Mouse (Mus musculus) spleen, adult 2 months (tissue): ENCODE data around the gene Ube2j1. TPM values are rescaled to one million over a fixed set of nuclear protein-coding genes. Genes with fewer than 3 reads are reported as not detected.

Experiments used
- DNase-seq, 2 experiments: peaks; one replicate each; pipeline versions ENCODE4 v3.0.0 to v3.0.0-alpha.2; 2012 to 2021; ENCODE audit warnings: low spot score in 2 of 2, low read depth in 1 of 2
- H3K27ac ChIP-seq: fragments of 200-500 bp; 2 replicates; pipeline ENCODE4 v1.5.1; 2012; ENCODE audit warnings: low read length, inconsistent platforms; ENCODE audit not compliant: insufficient read depth
- H3K27me3 ChIP-seq: fragments of 200-500 bp; 2 replicates; pipeline ENCODE4 v1.6.1; 2012; ENCODE audit warnings: mild to moderate bottlenecking, moderate library complexity, low read length, inconsistent platforms; ENCODE audit not compliant: control insufficient read depth, insufficient read depth
- H3K36me3 ChIP-seq: fragments of 200-500 bp; 2 replicates; pipeline ENCODE4 v1.6.1; 2012; ENCODE audit warnings: mild to moderate bottlenecking, low read length, inconsistent platforms; ENCODE audit not compliant: control insufficient read depth, insufficient read depth
- H3K4me1 ChIP-seq: fragments of 200-500 bp; 2 replicates; pipeline ENCODE4 v1.6.1; 2011; ENCODE audit warnings: inconsistent platforms; ENCODE audit not compliant: control insufficient read depth, insufficient read depth, insufficient read length
- H3K4me3 ChIP-seq: fragments of 200-500 bp; 2 replicates; pipeline ENCODE4 v1.5.1; 2011; ENCODE audit warnings: mild to moderate bottlenecking, inconsistent platforms; ENCODE audit not compliant: insufficient read depth, insufficient read length; ENCODE audit errors: extremely low read depth
- CTCF ChIP-seq: fragments of 200-500 bp; IDR thresholded peaks from 2 replicates; pipeline ENCODE4 v1.5.1; 2011; ENCODE audit warnings: mild to moderate bottlenecking, inconsistent platforms; ENCODE audit not compliant: insufficient read depth, insufficient read length, insufficient replicate concordance; ENCODE audit errors: extremely low read depth
- POLR2A ChIP-seq: fragments of 200-500 bp; IDR thresholded peaks from 2 replicates; pipeline ENCODE4 v1.6.1; 2011; ENCODE audit warnings: low read depth, low read length, inconsistent platforms
- WGBS: fragments of 180-500 bp; shearing (Covaris S2); methylation state at CpG from one replicate; pipeline ENCODE4 v1.1.7; 2018; 5-methylcytosine and 5-hydroxymethylcytosine counted together
- polyA plus RNA-seq: library from polyadenylated mRNA; depleted of rRNA; stranded (reverse); fragments of >200 nt; gene quantifications from 2 replicates; pipeline ENCODE4 v1.2.3, GENCODE M21; 2012; rRNA removed

Ube2j1 gene
- polyA plus RNA-seq, result 15.0 and 16.3 TPM in 2 replicates

DNA sequence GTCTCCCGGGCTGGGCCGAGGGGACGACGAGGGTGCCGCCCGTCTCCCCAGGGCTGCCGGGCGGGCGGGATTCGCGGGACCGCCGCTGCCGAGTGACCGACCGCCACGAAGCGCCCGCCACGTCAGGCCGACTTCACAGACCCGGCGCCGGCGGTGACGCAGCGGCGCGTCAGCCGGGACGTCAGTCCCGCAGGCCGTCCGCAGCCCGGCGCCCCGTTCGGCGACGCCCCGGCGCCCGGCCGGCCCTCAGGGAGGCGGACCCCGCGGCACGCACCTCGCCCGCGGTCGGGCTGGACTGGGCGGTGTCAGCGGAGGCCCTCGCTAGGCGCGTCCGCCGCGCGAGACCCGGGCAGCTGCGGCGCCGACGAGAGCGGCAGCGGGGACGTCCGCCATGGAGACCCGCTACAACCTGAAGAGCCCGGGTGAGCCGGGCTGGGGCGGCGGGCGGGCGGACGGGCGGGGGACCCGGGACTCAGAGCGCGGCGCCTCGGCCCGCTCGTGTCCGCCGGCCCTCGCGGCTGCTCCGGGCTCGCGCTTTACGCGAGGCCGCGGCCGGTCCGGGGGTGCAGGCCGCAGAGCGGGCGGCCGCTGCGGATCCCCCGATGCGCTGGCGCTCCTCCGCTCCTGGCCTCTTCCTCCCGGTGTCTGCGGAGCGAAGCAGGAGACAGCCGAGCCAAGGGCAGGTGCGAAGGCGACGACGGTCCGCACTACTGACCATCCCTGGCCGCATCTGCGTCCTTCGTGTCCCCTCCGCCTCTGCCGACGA is at the start of gene Ube2j1:
Gene Ube2j1 (plus strand): TSS at position 222 of the 766 bp plus-strand sequence.
- WGBS, result under 1% methylated on average over 104 of the region's 123 CpGs
- H3K27me3 ChIP-seq, result no peaks in the 10 kb centered on the region; the same call in 1 of the 2 replicates
- H3K36me3 ChIP-seq, result peaks cover 4% of the 10 kb centered on the region
- TF ChIP-seq POLR2A (peak; percentile 53), CTCF (no peak)
- H3K4me3 ChIP-seq, result peak within 1 kb of the TSS; percentile 75
- H3K4me1 ChIP-seq, result peaks cover 8% of the 10 kb centered on the region
- DNase-seq, result peak; percentile 62 to 79
- H3K27ac ChIP-seq, result peak within 1 kb of the TSS; percentile 92

DNA sequence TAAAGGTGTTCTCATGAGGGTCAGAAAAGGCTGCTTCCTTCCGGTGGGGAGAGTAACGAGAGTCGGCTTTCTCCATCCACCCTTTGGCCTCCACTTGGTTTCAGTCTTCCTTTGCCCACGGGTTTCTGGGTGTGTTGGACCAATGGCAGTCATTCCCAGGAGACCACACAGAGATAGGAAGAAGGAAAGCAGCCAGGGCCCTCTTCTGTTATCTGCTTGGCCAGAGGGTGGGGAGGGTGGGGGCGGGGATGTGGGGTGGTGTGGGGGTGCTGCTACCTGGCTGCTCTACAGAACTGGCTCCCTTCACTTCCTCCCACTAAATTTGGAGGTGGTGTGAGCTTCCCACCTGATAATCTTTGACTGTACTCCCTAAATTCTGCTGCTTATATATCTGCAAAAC is 49.6 kb upstream of the Ube2j1 start:
- TF ChIP-seq POLR2A (no peak), CTCF (no peak)
- Histone ChIP-seq H3K4me1 (peaks cover 9% of the 10 kb centered on the region), H3K36me3 (no peaks in the 10 kb centered on the region), H3K27ac (no peak overlapping the region), H3K4me3 (no peak overlapping the region), H3K27me3 (peaks cover 7% of the 10 kb centered on the region; the same call in 1 of the 2 replicates)
- 20% methylated on average over 5 of the region's 5 CpGs for WGBS
- no peak for DNase-seq

DNA sequence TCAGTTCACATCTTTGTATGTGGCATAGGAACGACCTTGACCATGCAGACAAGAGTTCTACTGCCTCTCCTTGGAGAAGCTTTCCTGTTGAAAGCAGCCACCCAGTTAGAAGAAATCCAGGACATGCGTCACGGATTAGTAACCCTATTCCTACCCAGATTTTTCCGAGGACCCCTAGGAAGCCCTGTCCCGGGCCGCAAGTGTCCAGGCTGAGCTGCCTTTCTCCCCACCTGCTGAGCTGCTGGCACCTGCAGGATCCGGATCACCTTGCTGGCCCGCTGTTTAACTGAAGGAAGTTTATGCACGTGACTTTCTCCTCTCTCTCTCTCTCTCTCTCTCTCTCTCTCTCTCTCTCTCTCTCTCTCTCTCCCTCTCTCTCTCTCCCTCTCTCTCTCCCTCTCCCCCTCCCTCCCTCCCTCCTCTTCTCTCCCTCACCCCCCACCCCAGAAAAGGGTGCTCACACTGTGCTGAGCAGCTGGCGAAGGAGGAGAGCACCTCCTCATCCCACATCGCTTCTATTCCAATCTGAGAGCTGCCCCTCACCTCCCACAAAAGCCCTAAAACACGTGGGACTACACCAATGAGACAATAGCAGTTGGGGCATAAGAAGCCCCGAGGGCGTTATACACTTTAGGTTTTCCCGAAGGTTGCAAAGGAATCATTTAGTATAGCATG is 49.0 kb upstream of the Ube2j1 start:
- Histone ChIP-seq H3K4me1 (peaks cover 11% of the 10 kb centered on the region), H3K27ac (no peak overlapping the region), H3K27me3 (peaks cover 7% of the 10 kb centered on the region; the same call in 1 of the 2 replicates), H3K36me3 (no peaks in the 10 kb centered on the region), H3K4me3 (no peak overlapping the region)
- no peak for DNase-seq
- TF ChIP-seq POLR2A (no peak), CTCF (no peak)
- WGBS, result 12% methylated on average over 15 of the region's 15 CpGs

GRCm38 (mm10) chr4:32982716-32983175 is 48.5 kb upstream of the Ube2j1 start, which contains the start of gene Rragd:
TSS of gene Rragd (plus strand) at chr4:32983037.
- under 1% methylated on average over 18 of the region's 18 CpGs for WGBS
- peaks cover 7% of the 10 kb centered on the region; the same call in 1 of the 2 replicates for H3K27me3 ChIP-seq

DNA sequence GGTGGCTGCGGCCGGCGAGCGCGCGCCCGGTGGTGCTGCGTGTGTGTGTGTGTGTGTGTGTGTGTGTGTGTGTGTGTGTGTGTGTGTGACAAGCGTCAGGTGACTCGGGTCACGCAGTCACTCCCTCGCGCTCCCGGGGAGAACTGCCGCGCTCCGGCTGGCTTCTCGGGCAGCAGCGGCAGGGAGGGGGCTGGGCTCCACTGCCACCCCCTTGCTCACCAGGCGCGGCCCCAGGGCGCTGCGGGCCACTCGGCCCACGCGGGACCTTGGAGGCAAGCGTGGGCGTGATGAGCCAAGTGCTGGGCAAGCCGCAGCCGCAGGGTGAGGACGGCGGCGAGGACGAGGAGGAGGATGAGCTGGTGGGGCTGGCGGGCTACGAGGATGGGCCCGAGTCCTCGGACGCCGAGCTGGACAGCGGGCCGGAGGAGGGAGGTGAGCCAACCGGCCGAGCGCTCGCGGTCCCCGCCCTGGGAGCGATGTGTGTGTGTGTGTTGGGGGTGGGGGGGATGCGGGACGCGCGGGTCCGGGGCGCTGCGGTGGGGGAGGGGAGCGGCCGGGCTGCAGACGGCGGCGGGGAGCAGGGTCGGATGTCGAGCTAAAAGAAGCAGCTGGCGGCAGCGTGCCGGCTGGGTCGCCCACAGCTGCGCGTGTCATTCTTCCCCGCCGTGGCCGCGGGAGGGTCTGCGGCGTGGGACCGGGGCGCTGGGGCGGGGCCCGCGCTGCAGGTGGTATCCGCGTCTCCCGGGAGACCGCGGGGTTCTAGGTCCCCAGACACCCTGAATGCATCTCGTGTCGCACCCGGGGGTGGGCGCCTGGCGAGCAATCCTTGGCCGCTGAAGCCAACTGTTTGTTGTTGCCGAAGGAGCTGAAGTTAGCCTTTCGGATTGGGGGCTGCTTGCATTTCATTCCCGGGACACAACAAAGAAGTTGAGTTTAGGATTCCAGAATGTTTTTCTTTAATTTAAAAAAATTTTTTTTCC is 47.8 kb upstream of the Ube2j1 start:
- Histone ChIP-seq H3K4me1 (peaks cover 11% of the 10 kb centered on the region), H3K27me3 (peaks cover 7% of the 10 kb centered on the region; the same call in 1 of the 2 replicates), H3K36me3 (no peaks in the 10 kb centered on the region), H3K27ac (no peak overlapping the region; the same call in 1 of the 2 replicates), H3K4me3 (peak overlapping the region; percentile 81)
- TF ChIP-seq CTCF, result no peak
- TF ChIP-seq POLR2A, result no peak
- DNase-seq, result peak in 1 of 2 experiments; percentile 43
- WGBS, result under 1% methylated on average over 89 of the region's 94 CpGs

More at GRCm38 (mm10) chr4:32982716-32983175, 48.5 kb upstream of the Ube2j1 start, which contains the start of gene Rragd:
- Histone ChIP-seq H3K27ac (no peak within 1 kb of the TSS; the same call in 1 of the 2 replicates), H3K4me3 (peak within 1 kb of the TSS; percentile 81), H3K36me3 (no peaks in the 10 kb centered on the region), H3K4me1 (peaks cover 11% of the 10 kb centered on the region)
- DNase-seq, result no peak
- TF ChIP-seq POLR2A (no peak), CTCF (no peak)

- no peaks in the 10 kb centered on the region for H3K36me3 ChIP-seq
- no peak overlapping the region for H3K27ac ChIP-seq
- peaks cover 7% of the 10 kb centered on the region; the same call in 1 of the 2 replicates for H3K27me3 ChIP-seq
- TF ChIP-seq CTCF (no peak), POLR2A (no peak)
- DNase-seq, result no peak
- 0 out of 2 replicates have a peak overlapping the region, but pooled peaks have one; percentile 15 for H3K4me3 ChIP-seq
- peaks cover 11% of the 10 kb centered on the region for H3K4me1 ChIP-seq
- 3% methylated on average over 13 of the region's 13 CpGs for WGBS
Measured at GRCm38 (mm10) chr4:32984242-32984641, 47.0 kb upstream of the Ube2j1 start.
